Mouse (Mus musculus): ENCODE measurements around the gene Gjc2. TPM values are rescaled to one million over a fixed set of nuclear protein-coding genes. Genes with fewer than 3 reads are reported as not detected.
A peak's percentile ranks its signal among the peaks of the same experiment; 100 is the strongest.

Gene Gjc2
- total RNA-seq, 2 experiments from 2014 or later = not detected

DNA sequence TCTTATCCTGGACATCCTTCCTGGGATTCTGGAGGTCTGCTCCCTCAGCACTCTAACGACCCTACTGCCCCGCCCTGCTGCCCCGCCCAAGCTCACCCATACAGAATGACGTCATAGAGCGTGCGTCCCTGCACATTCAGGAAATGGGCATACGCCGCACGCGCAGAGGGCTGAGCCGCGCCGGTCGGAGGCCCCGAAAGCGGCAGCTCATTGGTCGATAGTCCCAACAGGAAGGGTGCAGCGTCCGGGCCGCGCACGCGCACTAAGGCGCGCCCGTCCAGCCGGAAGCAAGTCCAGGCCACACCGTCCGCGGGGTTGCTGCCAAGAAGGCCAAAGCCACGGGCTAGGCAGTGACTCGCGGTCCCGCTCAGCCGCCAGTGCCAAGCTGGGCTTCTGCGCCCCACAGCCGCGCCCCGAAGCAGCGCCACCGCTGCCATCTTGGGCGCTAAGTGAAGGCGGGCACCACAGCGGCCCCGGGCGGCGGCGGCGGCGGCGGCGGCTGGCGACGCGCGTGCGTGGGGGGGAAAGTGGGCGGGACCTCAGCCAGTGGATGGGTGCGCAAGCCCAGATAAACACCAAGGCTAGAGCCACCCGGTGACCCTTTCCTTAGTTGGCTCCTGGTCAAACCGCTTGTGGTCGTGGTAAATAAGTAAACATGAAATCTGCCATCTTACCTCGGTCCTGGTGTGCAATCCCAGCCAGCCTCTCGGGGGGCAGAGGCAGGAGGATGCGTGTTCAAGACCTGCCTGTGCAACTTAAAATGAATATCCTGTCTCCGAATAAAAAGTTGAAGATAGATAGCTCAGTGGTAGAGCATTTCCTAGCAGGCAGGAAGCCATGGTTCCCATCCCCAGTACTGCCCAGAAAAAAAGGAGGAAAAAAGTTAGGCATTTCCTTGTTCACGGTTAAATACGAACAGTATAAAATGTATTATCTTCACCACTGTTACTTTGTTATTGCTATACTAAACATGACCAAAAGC lies 19.5 kb downstream of the Gjc2 start, which contains the start of gene Iba57:
Gene Iba57, minus strand, starts transcription at position 485 of the 982 bp plus-strand sequence.
- peak; percentile 78 for ATAC-seq (replicated peaks; ENCODE audit: low FRiP score, poor library complexity, severe bottlenecking)

DNA sequence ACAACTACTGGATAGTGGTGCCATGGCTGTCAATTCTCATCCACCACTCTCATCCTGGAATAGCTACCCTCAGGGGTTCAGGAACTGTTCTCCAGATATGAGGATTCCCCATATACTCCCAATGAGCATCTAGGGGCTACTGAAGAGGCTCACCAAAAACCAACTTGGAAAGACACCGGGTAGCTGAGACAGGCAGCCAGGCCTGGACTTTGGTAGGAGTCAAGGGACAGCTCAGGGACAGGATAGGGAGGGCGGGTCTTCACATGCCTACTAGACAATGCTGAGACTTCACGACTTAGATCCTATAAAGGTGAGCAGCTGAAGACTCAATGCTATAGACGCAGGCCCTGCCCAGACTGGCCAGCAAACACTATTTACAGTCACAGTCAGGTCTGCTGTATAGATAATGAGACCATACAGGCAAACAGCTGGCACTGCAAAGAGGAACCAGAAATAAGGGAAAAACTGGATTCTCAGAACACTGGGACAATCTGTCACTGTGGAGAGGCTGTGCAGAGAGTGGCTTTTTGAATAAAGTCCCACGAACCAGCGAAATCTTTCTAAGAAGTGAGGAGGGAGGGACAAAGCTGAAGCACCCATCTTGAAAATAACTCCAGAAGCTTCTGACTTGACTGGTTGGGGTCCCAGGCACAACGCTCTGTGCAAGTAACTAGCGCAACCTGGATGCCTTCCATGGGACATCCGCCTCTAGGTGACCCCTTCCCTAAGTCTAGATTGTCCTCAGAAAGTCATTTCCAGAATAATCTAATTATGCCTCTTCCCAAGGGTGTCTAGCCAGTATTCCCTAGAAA lies 20.4 kb downstream of the Gjc2 start:
- ATAC-seq (replicated peaks; ENCODE audit: low FRiP score, poor library complexity, severe bottlenecking) = no peak; the same call in 1 of the 2 replicates

DNA sequence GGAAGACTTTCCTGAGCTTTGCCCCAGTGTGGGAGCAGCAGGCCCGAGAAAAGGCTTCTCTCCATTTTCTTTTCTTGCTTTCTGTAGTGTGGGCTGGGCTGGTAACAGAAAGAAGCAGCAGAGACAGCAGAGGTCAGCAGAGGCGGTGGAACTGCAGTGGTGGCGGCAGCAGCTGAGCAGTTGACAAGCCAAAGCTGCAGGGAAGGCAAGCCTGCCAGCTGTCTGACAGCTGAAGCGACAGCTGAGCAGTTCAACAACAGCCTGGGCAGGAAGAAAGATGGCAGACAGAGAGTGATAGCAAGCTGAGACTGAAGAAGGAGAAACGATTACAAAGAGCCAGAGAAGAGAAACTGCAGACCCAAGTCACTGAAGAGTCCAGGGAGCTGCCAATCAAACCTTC lies 21.6 kb downstream of the Gjc2 start:
- ATAC-seq (replicated peaks; ENCODE audit: low FRiP score, poor library complexity, severe bottlenecking) = no peak

DNA sequence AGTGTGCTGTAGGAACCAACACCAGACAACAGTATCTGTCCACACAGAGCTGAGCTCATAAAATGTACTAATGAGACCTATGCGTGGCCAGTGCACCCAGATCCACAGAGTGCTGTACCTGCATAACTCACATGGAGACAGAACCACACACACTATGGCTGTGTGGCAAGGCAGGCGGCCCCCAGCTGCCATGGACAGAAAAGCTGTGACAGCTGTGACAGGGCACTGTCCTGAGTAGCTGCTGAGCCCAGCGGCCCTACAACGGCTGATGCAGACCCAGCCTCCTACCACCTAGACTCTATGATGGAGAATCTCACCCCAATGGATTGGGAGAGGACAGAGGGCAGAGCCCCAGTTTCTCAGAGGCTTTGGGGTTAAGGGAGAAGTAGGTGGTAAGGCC lies 23.5 kb downstream of the Gjc2 start:
- no peak for ATAC-seq (replicated peaks; ENCODE audit: low FRiP score, poor library complexity, severe bottlenecking)

DNA sequence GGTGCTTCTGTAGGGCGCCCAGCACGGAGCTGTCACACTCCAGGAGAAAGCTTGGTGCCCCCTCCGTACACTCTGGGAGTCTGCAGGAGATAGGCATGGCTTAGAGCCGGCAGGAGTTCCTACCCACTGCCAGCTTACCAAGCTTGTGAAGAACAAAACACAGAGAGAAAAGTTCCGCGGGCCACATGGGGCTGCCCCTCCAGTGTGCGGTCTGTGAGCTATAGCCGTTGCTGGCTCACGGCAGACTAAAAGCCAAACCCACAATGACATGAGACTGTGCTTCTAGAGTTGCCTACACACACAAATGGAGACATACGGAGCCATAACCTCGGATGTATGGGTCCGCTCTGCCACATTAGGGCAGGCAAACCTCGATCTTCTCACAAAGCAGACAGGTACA lies 23.9 kb downstream of the Gjc2 start:
- no peak for ATAC-seq (replicated peaks; ENCODE audit: low FRiP score, poor library complexity, severe bottlenecking)

DNA sequence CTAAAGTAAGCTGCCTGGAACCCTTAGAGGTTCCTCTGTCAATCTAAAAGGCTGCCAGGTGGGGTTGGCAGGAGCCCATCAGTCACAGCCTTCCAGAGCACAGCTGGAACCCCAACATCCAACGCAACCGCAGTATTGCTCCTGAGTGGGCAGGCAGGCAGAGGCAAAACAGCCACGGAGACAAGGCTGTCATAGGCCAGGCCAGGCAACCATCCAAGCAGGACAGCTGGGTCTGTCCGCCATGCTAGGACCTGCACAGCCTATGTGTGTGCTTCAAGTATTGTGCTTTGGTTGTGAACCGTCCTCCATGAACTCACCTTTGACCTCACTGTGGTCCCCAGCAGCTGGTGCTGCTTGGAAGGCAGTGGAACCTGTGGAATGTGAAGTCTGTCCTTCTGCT lies 27.1 kb downstream of the Gjc2 start:
- no peak for ATAC-seq (replicated peaks; ENCODE audit: low FRiP score, poor library complexity, severe bottlenecking)

DNA sequence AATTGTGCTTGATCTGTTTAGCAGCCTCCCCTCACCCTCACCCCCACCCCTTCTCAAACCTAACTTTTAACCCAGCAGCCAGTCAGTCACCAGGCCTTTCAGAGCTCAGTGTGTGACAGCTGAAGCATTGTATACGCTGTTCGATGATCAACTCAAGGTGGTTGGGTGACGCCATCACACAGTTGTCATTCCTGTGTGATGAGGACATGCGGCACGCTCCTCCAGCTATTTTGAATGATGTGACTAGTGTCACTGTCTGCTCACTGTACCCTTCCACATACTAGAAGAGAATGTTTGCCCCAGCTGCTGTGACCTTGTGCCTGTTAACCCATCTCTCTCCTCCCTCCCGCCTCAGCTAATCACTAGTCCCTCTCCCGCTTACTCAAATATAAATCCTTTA lies 28.8 kb downstream of the Gjc2 start:
- no peak for ATAC-seq (replicated peaks; ENCODE audit: low FRiP score, poor library complexity, severe bottlenecking)

DNA sequence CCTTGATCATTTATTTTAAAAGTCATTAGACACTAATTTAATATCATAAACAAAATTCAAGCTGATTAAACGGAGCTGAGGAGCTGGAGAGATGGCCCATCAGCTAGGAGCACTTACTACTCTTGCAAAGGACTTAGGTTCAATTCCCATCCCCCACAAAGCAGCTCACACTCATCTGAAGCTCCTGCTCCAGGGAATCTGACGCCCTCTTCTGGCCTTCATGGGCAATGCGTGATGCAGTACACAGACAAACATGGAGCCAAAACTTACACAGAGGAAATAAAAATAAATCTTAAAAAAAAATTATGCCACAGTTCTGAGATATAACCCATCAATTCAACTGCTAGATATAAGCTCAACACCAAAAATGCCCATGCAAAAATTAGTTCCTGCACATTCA lies 31.3 kb downstream of the Gjc2 start:
- no peak for ATAC-seq (replicated peaks; ENCODE audit: low FRiP score, poor library complexity, severe bottlenecking)

DNA sequence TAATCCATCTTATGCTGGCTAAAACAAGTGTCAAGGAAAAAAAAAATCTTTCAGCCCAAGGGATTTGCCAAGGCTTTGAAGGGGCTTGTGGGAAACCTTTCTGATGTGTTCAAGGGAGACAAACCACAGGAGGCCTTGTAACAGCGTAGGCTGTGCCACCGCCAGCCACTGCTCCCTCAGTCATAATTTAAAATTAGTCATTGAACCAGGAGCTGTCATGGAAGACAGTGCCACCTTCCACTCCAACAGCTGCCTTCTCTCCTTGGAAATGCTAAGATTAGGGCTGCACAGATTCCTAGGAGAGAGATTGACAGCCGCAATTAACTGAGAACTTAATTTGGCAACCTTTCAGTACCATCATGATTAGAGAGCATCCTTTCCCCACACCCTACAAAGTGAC lies 33.7 kb downstream of the Gjc2 start:
- no peak for ATAC-seq (replicated peaks; ENCODE audit: low FRiP score, poor library complexity, severe bottlenecking)

DNA sequence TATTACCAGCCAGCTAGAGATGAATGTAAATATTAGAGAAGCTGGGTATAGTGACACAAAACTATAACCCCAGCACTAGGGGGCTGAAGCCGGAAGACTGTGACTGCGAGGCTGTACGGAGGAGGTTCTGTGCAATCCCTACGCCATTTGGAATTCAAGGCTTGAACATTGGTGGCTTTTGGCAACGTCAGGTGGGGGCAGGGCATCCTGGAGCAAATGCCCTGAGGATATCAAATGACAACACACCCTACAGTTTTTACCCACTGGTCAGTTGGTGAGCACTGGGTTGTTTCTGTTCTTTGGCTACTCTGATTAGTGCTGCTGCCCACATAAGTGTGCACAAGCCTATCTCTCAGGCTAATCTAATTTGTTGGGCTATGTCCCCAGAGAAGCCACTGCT lies 40.1 kb downstream of the Gjc2 start:
- ATAC-seq (replicated peaks; ENCODE audit: low FRiP score, poor library complexity, severe bottlenecking) = no peak

DNA sequence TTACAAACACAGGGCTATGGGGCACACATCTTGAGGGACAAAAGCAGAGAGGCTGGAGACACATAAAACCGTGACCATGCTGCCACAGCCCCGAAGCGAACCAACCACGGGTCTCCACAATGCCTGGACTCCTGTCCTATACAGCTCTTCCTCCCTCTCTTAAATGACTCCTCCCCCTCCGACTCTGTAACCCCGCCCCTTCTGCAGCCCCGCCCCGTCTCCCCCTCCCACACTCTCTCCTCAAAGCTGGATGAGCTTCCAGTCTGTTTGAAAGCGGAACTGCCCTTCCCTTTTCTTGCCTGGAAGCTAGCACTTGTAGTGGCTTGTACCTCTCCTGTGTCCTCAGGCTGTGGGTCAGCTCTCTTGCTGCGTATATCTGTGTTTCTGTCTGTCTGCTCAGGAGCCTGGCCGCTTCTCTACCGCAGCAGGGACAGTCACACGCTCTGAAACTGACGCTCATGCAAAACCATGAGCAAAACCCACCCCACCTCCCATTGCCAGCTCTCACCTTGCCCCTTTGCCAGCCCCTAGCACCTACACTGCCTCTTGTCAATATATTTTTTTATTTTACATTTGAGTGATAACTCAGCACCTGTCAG lies 41.1 kb downstream of the Gjc2 start:
- no peak for ATAC-seq (replicated peaks; ENCODE audit: low FRiP score, poor library complexity, severe bottlenecking)

DNA sequence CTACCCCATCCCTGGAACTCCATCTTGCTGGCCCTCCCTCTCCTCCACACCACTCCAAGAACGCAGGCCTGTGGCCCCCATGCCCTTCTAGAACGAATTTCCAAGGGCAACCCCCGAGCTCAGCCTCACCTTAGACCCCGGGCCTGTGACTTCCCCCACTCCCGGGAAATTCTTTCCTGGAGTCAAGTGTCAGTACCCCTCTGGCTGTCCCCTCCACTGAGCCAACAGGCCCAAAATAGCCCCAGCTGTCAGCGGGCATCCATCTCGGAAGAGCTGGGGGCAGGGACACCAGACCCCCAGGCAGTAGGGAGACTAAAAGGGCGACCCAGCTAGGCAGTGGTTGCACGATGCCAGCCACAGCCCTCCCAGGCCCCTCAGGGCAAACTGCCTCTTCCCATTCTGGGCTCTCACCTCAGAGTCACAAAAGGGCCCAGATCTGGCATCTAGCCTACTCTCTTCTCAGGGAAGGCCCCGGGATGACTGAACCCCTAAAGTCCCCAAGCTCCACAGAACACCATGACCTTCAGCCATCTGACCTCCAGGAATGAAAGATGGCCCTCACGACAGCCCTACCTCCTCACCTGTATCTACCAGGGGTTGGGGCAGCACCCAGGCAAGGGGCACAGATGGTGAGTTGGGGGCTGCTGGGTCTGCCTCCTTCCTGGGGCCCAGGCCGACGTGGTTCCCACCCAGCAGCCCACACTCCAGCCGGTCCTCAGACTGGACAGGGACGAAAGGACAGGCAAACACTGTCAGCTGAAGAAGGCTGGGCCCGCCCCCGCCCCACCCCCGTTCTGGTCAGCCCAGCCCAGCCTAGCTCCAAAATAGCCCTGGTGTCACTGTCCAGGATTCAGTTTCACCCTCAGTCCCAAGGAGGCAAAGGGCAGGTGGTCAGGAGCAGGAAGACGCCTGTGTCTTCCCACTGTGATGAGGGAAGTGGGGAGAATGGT lies 44.2 kb downstream of the Gjc2 start:
- no peak for ATAC-seq (replicated peaks; ENCODE audit: low FRiP score, poor library complexity, severe bottlenecking)

DNA sequence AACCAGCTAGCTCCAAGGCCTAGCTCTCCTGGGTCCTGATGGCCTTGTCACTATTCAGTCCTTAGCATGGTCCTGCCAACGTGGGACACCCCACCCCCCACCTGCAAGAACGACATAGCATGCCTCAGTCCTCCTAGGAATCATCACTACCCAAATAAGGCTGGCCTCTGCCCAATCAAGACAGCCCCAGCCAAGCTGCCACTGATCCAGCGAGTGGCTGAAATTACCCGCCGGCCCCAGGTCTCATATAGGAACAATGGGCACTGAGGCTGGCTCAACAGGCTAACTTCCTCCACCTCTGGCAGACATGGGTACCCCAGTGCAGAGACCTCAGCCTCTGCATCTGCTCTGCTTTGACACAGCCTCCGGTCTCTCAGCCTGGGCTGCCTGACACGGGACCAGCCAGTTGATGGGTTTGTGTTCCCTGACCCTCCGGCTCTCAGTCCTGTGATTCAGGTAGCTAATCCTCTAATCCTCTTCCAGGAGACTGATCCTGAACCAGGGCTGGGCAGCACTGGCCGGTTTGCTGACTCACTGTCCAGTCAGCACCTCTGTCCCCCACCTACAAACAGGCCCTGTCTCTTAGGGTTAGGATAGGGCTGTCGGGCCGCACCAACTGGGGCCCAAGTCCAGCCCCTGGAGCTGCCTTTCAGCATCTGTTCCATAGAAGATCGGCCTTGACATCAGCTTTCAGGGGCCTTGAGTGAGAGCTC lies 45.9 kb downstream of the Gjc2 start:
- ATAC-seq (replicated peaks; ENCODE audit: low FRiP score, poor library complexity, severe bottlenecking) = no peak

DNA sequence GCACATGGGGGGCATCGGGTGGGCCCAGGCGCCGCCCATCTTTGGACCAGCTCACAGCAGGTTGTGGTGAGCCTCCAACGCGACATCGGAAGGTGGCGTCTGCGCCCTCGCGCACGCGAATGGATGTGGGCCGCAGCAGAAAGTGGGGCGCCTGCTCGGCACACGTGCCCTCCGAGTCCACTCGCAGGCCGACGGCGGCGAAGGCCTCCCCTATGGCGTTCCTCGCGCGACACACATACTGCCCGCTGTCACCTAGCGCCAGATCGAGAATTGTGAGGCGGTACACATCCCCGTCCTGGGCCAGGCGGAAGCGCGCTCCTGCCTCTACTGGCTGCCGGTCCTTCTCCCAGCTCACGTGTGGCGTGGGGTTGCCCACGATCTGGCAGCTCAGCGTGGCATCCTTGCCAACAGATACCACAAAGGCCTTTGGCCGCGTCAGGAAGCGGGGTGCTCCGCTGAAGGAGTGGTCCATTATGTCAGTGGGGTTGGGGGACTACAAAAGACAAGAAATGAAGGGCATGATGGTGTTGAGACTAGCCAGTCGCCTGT lies 47.0 kb downstream of the Gjc2 start, which contains the start of gene Obscn:
Gene Obscn, minus strand, starts transcription at position 499 of the 549 bp plus-strand sequence.
- ATAC-seq (replicated peaks; ENCODE audit: low FRiP score, poor library complexity, severe bottlenecking) = no peak

DNA sequence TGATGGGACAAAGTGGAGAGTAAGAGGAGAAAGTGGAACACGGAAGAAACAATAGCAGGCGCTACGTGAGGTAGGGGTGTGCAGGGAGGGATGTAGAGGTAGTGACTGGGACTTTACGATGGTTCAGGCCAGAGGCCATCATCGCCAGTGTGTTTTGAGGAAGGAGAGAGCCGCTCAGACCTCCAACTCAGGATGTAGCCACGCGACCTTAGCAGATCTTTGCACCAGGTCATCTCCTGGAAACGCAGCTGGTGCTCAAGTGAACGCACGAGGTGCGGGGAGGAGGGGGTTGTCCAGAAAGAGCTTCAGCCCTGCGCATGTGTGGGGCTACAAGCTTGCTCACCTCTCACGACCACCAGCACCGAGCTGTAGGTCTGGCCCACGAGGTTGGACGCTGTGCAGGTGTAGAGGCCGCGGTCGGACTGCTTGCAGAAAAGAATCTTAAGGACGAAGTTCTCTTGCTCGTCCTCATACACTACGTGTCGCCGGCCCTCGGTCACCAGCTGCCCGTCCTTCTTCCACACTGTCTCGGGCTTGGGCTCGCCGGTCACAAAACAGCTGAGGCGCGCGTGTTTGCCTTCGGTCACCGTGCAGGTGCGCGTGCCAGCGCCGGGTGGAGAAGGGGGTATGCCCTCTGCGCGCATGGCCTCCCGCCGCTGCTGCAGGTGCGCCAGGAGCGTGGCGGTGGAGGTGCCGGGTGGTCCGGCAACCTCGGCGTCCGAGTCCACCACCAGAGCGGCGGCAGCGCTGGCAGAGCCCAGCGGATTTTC lies 47.8 kb downstream of the Gjc2 start:
- ATAC-seq (replicated peaks; ENCODE audit: low FRiP score, poor library complexity, severe bottlenecking) = no peak

DNA sequence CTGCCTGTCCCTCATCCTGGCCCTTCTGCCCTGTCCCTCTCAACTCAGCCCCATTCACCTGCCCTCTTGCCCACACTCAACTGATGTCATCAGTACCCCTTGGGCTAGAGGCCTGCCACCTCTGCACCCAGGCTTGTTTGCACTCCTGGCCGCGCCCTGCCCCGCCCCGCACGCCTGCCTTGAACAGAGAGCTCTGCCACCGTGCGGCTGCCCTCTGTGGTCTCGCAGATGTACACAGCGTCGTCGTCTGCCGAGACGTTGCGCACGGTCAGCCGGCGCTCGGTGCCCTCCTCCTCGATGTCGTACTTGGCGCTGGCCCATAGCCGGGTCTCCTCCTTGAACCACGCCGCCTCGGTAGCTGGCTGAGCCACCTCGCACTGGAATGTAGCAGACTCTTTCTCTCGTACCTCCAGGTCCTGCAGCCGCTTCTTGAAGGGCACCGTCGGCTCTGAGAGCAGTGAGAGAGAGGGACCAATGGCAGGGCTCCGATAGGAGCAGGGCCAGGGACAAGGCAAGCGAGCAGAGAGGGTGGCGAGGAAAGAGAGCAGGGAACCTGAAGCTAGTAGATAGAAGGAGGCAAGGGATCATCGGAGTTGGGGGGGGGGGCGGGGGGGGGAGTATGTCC lies 48.5 kb downstream of the Gjc2 start:
- no peak for ATAC-seq (replicated peaks; ENCODE audit: low FRiP score, poor library complexity, severe bottlenecking)

DNA sequence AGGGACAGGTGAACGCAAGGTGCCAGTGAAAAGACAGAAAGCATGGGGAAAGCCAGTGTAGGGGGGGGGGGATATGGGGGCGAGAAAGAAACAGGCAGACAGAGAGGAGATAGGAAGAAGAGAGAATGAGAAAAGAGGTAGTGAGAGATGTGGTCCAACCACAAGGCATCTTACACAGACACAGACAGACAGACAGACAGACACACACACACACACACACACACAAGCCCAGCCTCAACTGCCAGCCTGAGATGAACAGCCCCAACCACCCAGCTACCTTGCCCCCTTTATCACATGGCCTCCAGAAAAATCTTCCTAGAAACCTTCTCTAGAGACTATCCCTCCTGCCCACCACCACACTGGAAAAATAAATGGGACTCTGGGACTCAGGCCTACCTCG lies 50.9 kb downstream of the Gjc2 start:
- no peak for ATAC-seq (replicated peaks; ENCODE audit: low FRiP score, poor library complexity, severe bottlenecking)

Measured in erythroid progenitor cell, adult 5-6 weeks (primary cell).